Mouse (Mus musculus) cerebellum, postnatal 25 days (tissue): ENCODE measurements at regions not wholly inside any gene's neighbourhood (a gene's known extent, or its start where the extent isn't known, plus 50 kb on each side); places are given as distances from the start of the nearest gene placed in this dataset.

ENCODE experiments used
- DNase-seq, 2 experiments: peaks; one replicate each; pipeline ENCODE4 v3.0.0; 2021; ENCODE audit warnings: mixed read lengths in 2 of 2

GRCm38 (mm10) chrX:99541916-99542315 lies 70.8 kb upstream of the Pja1 start:
- no peak for DNase-seq

GRCm38 (mm10) chrX:99540087-99540576 lies 69.1 kb upstream of the Pja1 start:
- DNase-seq, result no peak

GRCm38 (mm10) chrX:99539684-99540083 lies 68.6 kb upstream of the Pja1 start:
- no peak for DNase-seq

- no peak for DNase-seq
Observed at GRCm38 (mm10) chrX:99537814-99538213, 66.7 kb upstream of the Pja1 start.

GRCm38 (mm10) chrX:99534922-99535321 lies 63.8 kb upstream of the Pja1 start:
- no peak for DNase-seq

GRCm38 (mm10) chrX:99531154-99531553 lies 60.1 kb upstream of the Pja1 start:
- no peak for DNase-seq

- no peak for DNase-seq
Observed at GRCm38 (mm10) chrX:99530511-99530910, 59.4 kb upstream of the Pja1 start.

GRCm38 (mm10) chrX:99523306-99523705 lies 52.2 kb upstream of the Pja1 start:
- no peak for DNase-seq

- peak; percentile 76 to 83 for DNase-seq
Observed at GRCm38 (mm10) chrX:99522830-99523229, 51.8 kb upstream of the Pja1 start.

GRCm38 (mm10) chrX:99522289-99522688 lies 51.2 kb upstream of the Pja1 start:
- no peak for DNase-seq

- DNase-seq, result no peak
Observed at GRCm38 (mm10) chrX:99521866-99522265, 50.8 kb upstream of the Pja1 start.
